ENCODE assay signal across 12 mouse cellular contexts in genomic region chr8:120473729-120474364, GRCm38 (mm10).
DNase-seq lines count a peak whose midpoint lies in the region; ATAC-seq lines count a peak whose summit lies in the region.
"Had no signal": no experiment of that assay in that cellular context is flagged by ENCODE, and none has a peak within 500 bp of the region (broad histone marks: within the 10 kb centered on the region; RNA-seq: fewer than 3 reads in every experiment).

No protein-coding gene starts in this region.

- peak overlapping the region; percentile 77; the same call in 1 of the 2 replicates for H3K27ac ChIP-seq in forebrain, embryonic 10.5 days
- H3K27ac ChIP-seq in forebrain, embryonic 11.5 days (ENCODE audit: low read depth, low read length) = no peak overlapping the region
- H3K27ac ChIP-seq in intestine, embryonic 15.5 days = no peak overlapping the region
- H3K27ac ChIP-seq in hindbrain, embryonic 14.5 days = no peak overlapping the region
- H3K27ac ChIP-seq: embryonic facial prominence, embryonic 15.5 days had no signal

- no peaks in the 10 kb centered on the region for H3K36me3 ChIP-seq in forebrain, embryonic 10.5 days (replicated peaks)
- no peaks in the 10 kb centered on the region for H3K36me3 ChIP-seq in forebrain, embryonic 11.5 days (ENCODE audit: control insufficient read depth, insufficient read depth, low read length)
- no peaks in the 10 kb centered on the region for H3K36me3 ChIP-seq in intestine, embryonic 15.5 days
- no peaks in the 10 kb centered on the region for H3K36me3 ChIP-seq in hindbrain, embryonic 14.5 days (replicated peaks; ENCODE audit: control insufficient read depth, insufficient read depth)
- H3K36me3 ChIP-seq: embryonic facial prominence, embryonic 15.5 days had no signal

- H3K4me1 ChIP-seq in forebrain, embryonic 10.5 days = peaks cover 92% of the 10 kb centered on the region
- H3K4me1 ChIP-seq in forebrain, embryonic 11.5 days (replicated peaks; ENCODE audit: control insufficient read depth, insufficient read depth, low read length) = peaks cover 34% of the 10 kb centered on the region
- H3K4me1 ChIP-seq in intestine, embryonic 15.5 days (replicated peaks) = peaks cover 45% of the 10 kb centered on the region
- peaks cover 40% of the 10 kb centered on the region for H3K4me1 ChIP-seq in hindbrain, embryonic 14.5 days (replicated peaks; ENCODE audit: control insufficient read depth, insufficient read depth, low read length)

- H3K27me3 ChIP-seq in forebrain, embryonic 10.5 days (ENCODE audit: poor library complexity, severe bottlenecking) = peaks cover 74% of the 10 kb centered on the region
- peaks cover 2% of the 10 kb centered on the region; the same call in 1 of the 2 replicates for H3K27me3 ChIP-seq in forebrain, embryonic 11.5 days (ENCODE audit: control insufficient read depth, insufficient read depth, low read length)
- H3K27me3 ChIP-seq in intestine, embryonic 15.5 days (replicated peaks) = peaks cover 4% of the 10 kb centered on the region; the same call in 1 of the 2 replicates
- H3K27me3 ChIP-seq in hindbrain, embryonic 14.5 days (ENCODE audit: control insufficient read depth, insufficient read depth, low read length) = no peaks in the 10 kb centered on the region
- H3K27me3 ChIP-seq: embryonic facial prominence, embryonic 15.5 days; Patski had no signal

- no peak for ATAC-seq in forebrain, embryonic 11.5 days (replicated peaks; ENCODE audit: low FRiP score)
- ATAC-seq in intestine, embryonic 15.5 days = no peak
- no peak for ATAC-seq in hindbrain, embryonic 14.5 days (ENCODE audit: low FRiP score)
- ATAC-seq: Patski had no signal

- intact Hi-C loops in heart, postnatal 36 days (cut with DNase I) = loop anchor here (2.0 to 5.0 kb wide), 3 partner anchors 15 to 58 kb away; no protein-coding TSS in a partner anchor

- 90% methylated on average over 13 of the region's 13 CpGs for WGBS in forebrain, embryonic 10.5 days
- WGBS in forebrain, embryonic 11.5 days = 86% methylated on average over 13 of the region's 13 CpGs
- WGBS in intestine, embryonic 15.5 days = 84% methylated on average over 13 of the region's 13 CpGs
- WGBS in hindbrain, embryonic 14.5 days = 79% methylated on average over 13 of the region's 13 CpGs

- no peak for DNase-seq in forebrain, embryonic 10.5 days (ENCODE audit: extremely low spot score, low spot score)
- DNase-seq in forebrain, embryonic 11.5 days (ENCODE audit: low spot score) = no peak
- peak; percentile 45 for DNase-seq in MN1 (ENCODE audit: low spot score)
- peak; percentile 53 to 69 for DNase-seq in heart, postnatal 36 days
- DNase-seq in lung, postnatal 10 days = peak; percentile 84
- no peak for DNase-seq in cerebellum, adult 9-11 months
- DNase-seq in hindbrain, embryonic 14.5 days (ENCODE audit: low spot score) = no peak
- DNase-seq: gastrocnemius, postnatal 10 days had no signal

- H3K4me2 ChIP-seq in forebrain, embryonic 11.5 days (ENCODE audit: low read depth, low read length, severe bottlenecking) = no peak overlapping the region
- no peak overlapping the region for H3K4me2 ChIP-seq in intestine, embryonic 15.5 days (replicated peaks)
- H3K4me2 ChIP-seq in hindbrain, embryonic 14.5 days (replicated peaks) = no peak overlapping the region
- H3K4me2 ChIP-seq: embryonic facial prominence, embryonic 15.5 days had no signal

- H3K9me3 ChIP-seq in forebrain, embryonic 10.5 days = no peaks in the 10 kb centered on the region
- no peaks in the 10 kb centered on the region for H3K9me3 ChIP-seq in forebrain, embryonic 11.5 days (ENCODE audit: control insufficient read depth, low read length)
- no peaks in the 10 kb centered on the region for H3K9me3 ChIP-seq in intestine, embryonic 15.5 days
- no peaks in the 10 kb centered on the region for H3K9me3 ChIP-seq in hindbrain, embryonic 14.5 days (ENCODE audit: control insufficient read depth, low read length)
- H3K9me3 ChIP-seq: embryonic facial prominence, embryonic 15.5 days had no signal

- no peak overlapping the region for H3K9ac ChIP-seq in forebrain, embryonic 11.5 days (ENCODE audit: low read length)
- no peak overlapping the region for H3K9ac ChIP-seq in intestine, embryonic 15.5 days
- no peak overlapping the region for H3K9ac ChIP-seq in hindbrain, embryonic 14.5 days
- H3K9ac ChIP-seq: embryonic facial prominence, embryonic 15.5 days had no signal

- H3K4me3 ChIP-seq in forebrain, embryonic 10.5 days = no peak overlapping the region
- H3K4me3 ChIP-seq in forebrain, embryonic 11.5 days (ENCODE audit: low read depth, low read length) = no peak overlapping the region
- no peak overlapping the region for H3K4me3 ChIP-seq in intestine, embryonic 15.5 days (replicated peaks)
- H3K4me3 ChIP-seq in hindbrain, embryonic 14.5 days (replicated peaks; ENCODE audit: low read length) = no peak overlapping the region
- H3K4me3 ChIP-seq: embryonic facial prominence, embryonic 15.5 days; myocyte had no signal

Comparison
In these comparisons a context has a peak if more than half of its experiments do, and no peak if none do; other contexts are left out.
1. DNase-seq: peak in MN1 (single experiment), heart, postnatal 36 days (2 of 2) and lung, postnatal 10 days (single experiment); none in forebrain, embryonic 10.5 days (single experiment), forebrain, embryonic 11.5 days (single experiment), cerebellum, adult 9-11 months (single experiment) and hindbrain, embryonic 14.5 days (single experiment).